Mouse (Mus musculus): ENCODE results near the gene Rfx5. TPM values are rescaled to one million over a fixed set of nuclear protein-coding genes. Genes with fewer than 3 reads are reported as not detected.
A peak's percentile ranks its signal among the peaks of the same experiment; 100 is the strongest.
"Not testable (repeated sequence)": the region's sequence is repeated elsewhere in the genome, so short reads cannot be mapped to it uniquely, and the experiment has no call there.

The Rfx5 gene
- polyA plus RNA-seq, 1 experiment from 2014 or later = 1.1 TPM

- peak overlapping the region; percentile 7; the same call in 1 of the 2 replicates for H3K27ac ChIP-seq (ENCODE audit: low read depth)
- TF ChIP-seq CTCF (IDR thresholded peaks at IDR 0.05; ENCODE audit: low read depth) = peak; percentile 77
- not testable (repeated sequence) for H3K4me2 ChIP-seq (ENCODE audit: low read depth, low read length); H3K9me3 ChIP-seq (ENCODE audit: low read length); DNase-seq; H3K36me3 ChIP-seq (replicated peaks; ENCODE audit: insufficient read depth, low read length); H3K9ac ChIP-seq (replicated peaks); H3K27me3 ChIP-seq (ENCODE audit: insufficient read depth, low read length); H3K4me3 ChIP-seq (ENCODE audit: low read depth, low read length); H3K4me1 ChIP-seq (ENCODE audit: insufficient read depth)
- WGBS (ENCODE audit: insufficient replicate concordance) = 29% methylated on average over 4 of the region's 4 CpGs
- ATAC-seq = peak; percentile 40
Observed at GRCm38 (mm10) chr3:94943706-94944105, 10.2 kb upstream of the Rfx5 start.

GRCm38 (mm10) chr3:94948066-94948614, 5.7 kb upstream of the Rfx5 start:
- 60% methylated on average over 3 of the region's 3 CpGs for WGBS (ENCODE audit: insufficient replicate concordance)
- no peak for DNase-seq

GRCm38 (mm10) chr3:94949645-94950044, 4.2 kb upstream of the Rfx5 start:
- WGBS (ENCODE audit: insufficient replicate concordance) = 31% methylated on average over 3 of the region's 3 CpGs
- Histone ChIP-seq H3K9ac (replicated peaks) (no peak overlapping the region), H3K4me2 (ENCODE audit: low read depth, low read length) (no peak overlapping the region), H3K36me3 (replicated peaks; ENCODE audit: insufficient read depth, low read length) (no peaks in the 10 kb centered on the region), H3K4me1 (ENCODE audit: insufficient read depth) (peaks cover 14% of the 10 kb centered on the region), H3K27me3 (ENCODE audit: insufficient read depth, low read length) (no peaks in the 10 kb centered on the region), H3K4me3 (ENCODE audit: low read depth, low read length) (no peak overlapping the region), H3K27ac (ENCODE audit: low read depth) (peak overlapping the region; percentile 46; the same call in 1 of the 2 replicates), H3K9me3 (ENCODE audit: low read length) (no peaks in the 10 kb centered on the region)
- TF ChIP-seq CTCF (IDR thresholded peaks at IDR 0.05; ENCODE audit: low read depth) = no peak
- TF ChIP-seq EP300 (IDR thresholded peaks at IDR 0.05; ENCODE audit: low read depth) = no peak
- ATAC-seq (peak; percentile 30), DNase-seq (peak; percentile 43)

More at GRCm38 (mm10) chr3:94948066-94948614, 5.7 kb upstream of the Rfx5 start:
- H3K27me3 ChIP-seq (ENCODE audit: insufficient read depth, low read length) = no peaks in the 10 kb centered on the region
- H3K9me3 ChIP-seq (ENCODE audit: low read length) = no peaks in the 10 kb centered on the region
- peaks cover 10% of the 10 kb centered on the region for H3K4me1 ChIP-seq (ENCODE audit: insufficient read depth)
- H3K36me3 ChIP-seq (replicated peaks; ENCODE audit: insufficient read depth, low read length) = no peaks in the 10 kb centered on the region
- no peak overlapping the region for H3K27ac ChIP-seq (ENCODE audit: low read depth)
- H3K4me2 ChIP-seq (ENCODE audit: low read depth, low read length) = no peak overlapping the region
- no peak for ATAC-seq
- H3K9ac ChIP-seq (replicated peaks) = no peak overlapping the region
- no peak overlapping the region for H3K4me3 ChIP-seq (ENCODE audit: low read depth, low read length)
- TF ChIP-seq CTCF (IDR thresholded peaks at IDR 0.05; ENCODE audit: low read depth) (peak; percentile 78), EP300 (IDR thresholded peaks at IDR 0.05; ENCODE audit: low read depth) (no peak)

GRCm38 (mm10) chr3:94952806-94953205, 1.1 kb upstream of the Rfx5 start:
- H3K9me3 ChIP-seq (ENCODE audit: low read length) = no peaks in the 10 kb centered on the region
- H3K27me3 ChIP-seq (ENCODE audit: insufficient read depth, low read length) = no peaks in the 10 kb centered on the region
- peaks cover 21% of the 10 kb centered on the region for H3K36me3 ChIP-seq (replicated peaks; ENCODE audit: insufficient read depth, low read length)
- TF ChIP-seq EP300 (IDR thresholded peaks at IDR 0.05; ENCODE audit: low read depth) (no peak), CTCF (IDR thresholded peaks at IDR 0.05; ENCODE audit: low read depth) (no peak)
- 69% methylated on average over 5 of the region's 5 CpGs for WGBS (ENCODE audit: insufficient replicate concordance)
- peaks cover 16% of the 10 kb centered on the region for H3K4me1 ChIP-seq (ENCODE audit: insufficient read depth)
- H3K4me2 ChIP-seq (ENCODE audit: low read depth, low read length) = peak overlapping the region; percentile 96
- H3K9ac ChIP-seq (replicated peaks) = no peak overlapping the region
- ATAC-seq (no peak), DNase-seq (no peak)
- H3K27ac ChIP-seq (ENCODE audit: low read depth) = no peak overlapping the region
- peak overlapping the region; percentile 87 for H3K4me3 ChIP-seq (ENCODE audit: low read depth, low read length)

- H3K9me3 ChIP-seq (ENCODE audit: low read length) = no peaks in the 10 kb centered on the region
- H3K4me2 ChIP-seq (ENCODE audit: low read depth, low read length) = peak overlapping the region; percentile 96
- ATAC-seq (no peak), DNase-seq (no peak)
- peaks cover 27% of the 10 kb centered on the region for H3K36me3 ChIP-seq (replicated peaks; ENCODE audit: insufficient read depth, low read length)
- peaks cover 16% of the 10 kb centered on the region for H3K4me1 ChIP-seq (ENCODE audit: insufficient read depth)
- H3K4me3 ChIP-seq (ENCODE audit: low read depth, low read length) = peak overlapping the region; percentile 87
- H3K9ac ChIP-seq (replicated peaks) = peak overlapping the region; percentile 70
- WGBS (ENCODE audit: insufficient replicate concordance) = 10% methylated on average over 9 of the region's 9 CpGs
- no peak for TF ChIP-seq EP300 (IDR thresholded peaks at IDR 0.05; ENCODE audit: low read depth)
- no peak for TF ChIP-seq CTCF (IDR thresholded peaks at IDR 0.05; ENCODE audit: low read depth)
- H3K27ac ChIP-seq (ENCODE audit: low read depth) = peak overlapping the region; percentile 85
- no peaks in the 10 kb centered on the region for H3K27me3 ChIP-seq (ENCODE audit: insufficient read depth, low read length)
Observed at GRCm38 (mm10) chr3:94953384-94953763, 501 bp upstream of the Rfx5 start.

- Histone ChIP-seq H3K4me2 (ENCODE audit: low read depth, low read length) (no peak overlapping the region), H3K4me1 (ENCODE audit: insufficient read depth) (peaks cover 5% of the 10 kb centered on the region), H3K9ac (replicated peaks) (no peak overlapping the region), H3K36me3 (replicated peaks; ENCODE audit: insufficient read depth, low read length) (peaks cover 30% of the 10 kb centered on the region), H3K27me3 (ENCODE audit: insufficient read depth, low read length) (no peaks in the 10 kb centered on the region), H3K9me3 (ENCODE audit: low read length) (no peaks in the 10 kb centered on the region), H3K4me3 (ENCODE audit: low read depth, low read length) (no peak overlapping the region), H3K27ac (ENCODE audit: low read depth) (no peak overlapping the region)
- TF ChIP-seq CTCF (IDR thresholded peaks at IDR 0.05; ENCODE audit: low read depth) (no peak), EP300 (IDR thresholded peaks at IDR 0.05; ENCODE audit: low read depth) (no peak)
- DNase-seq = no peak
- no peak for ATAC-seq
- 73% methylated on average over 8 of the region's 8 CpGs for WGBS (ENCODE audit: insufficient replicate concordance)
Observed at GRCm38 (mm10) chr3:94958295-94958694, 4.4 kb downstream of the Rfx5 start.
